Mouse (Mus musculus) common myeloid progenitor, adult 5-6 weeks (primary cell): ENCODE results near the gene Ybx2. TPM values are rescaled to one million over a fixed set of nuclear protein-coding genes. Genes with fewer than 3 reads are reported as not detected.
"Not testable (repeated sequence)": the region's sequence is repeated elsewhere in the genome, so short reads cannot be mapped to it uniquely, and the experiment has no call there.

ENCODE experiments used
- ATAC-seq: replicated peaks from 2 replicates; pipeline ENCODE4 v1.8.0; 2016; ENCODE audit warnings: low read depth, mild to moderate bottlenecking, moderate TSS enrichment, inconsistent platforms; ENCODE audit not compliant: poor library complexity, severe bottlenecking
- total RNA-seq: library from RNA; stranded (forward); fragments of 200-1000, 187-1606 nt; gene quantifications from 2 replicates; pipeline ENCODE4 v1.2.3, GENCODE M21; 2017

Ybx2 gene
- total RNA-seq, 1 experiment from 2014 or later: not detected

- no peak for ATAC-seq
These were observed 17.8 kb downstream of the Ybx2 start for GRCm38 (mm10) chr11:69953267-69953915.

GRCm38 (mm10) chr11:69955618-69956017 lies 20.0 kb downstream of the Ybx2 start:
- ATAC-seq: not testable (repeated sequence)

GRCm38 (mm10) chr11:69956218-69956617 lies 20.6 kb downstream of the Ybx2 start:
- ATAC-seq: no peak

- no peak for ATAC-seq
These were observed 25.0 kb downstream of the Ybx2 start for GRCm38 (mm10) chr11:69960616-69961015.

- ATAC-seq: no peak
These were observed 26.2 kb downstream of the Ybx2 start for GRCm38 (mm10) chr11:69961841-69962240.

GRCm38 (mm10) chr11:69964650-69965270 lies 29.2 kb downstream of the Ybx2 start, which contains the start of gene Cldn7:
Gene Cldn7 (plus strand): TSS chr11:69964779.
- no peak for ATAC-seq

GRCm38 (mm10) chr11:69965271-69966005 lies 29.8 kb downstream of the Ybx2 start:
- ATAC-seq: no peak

GRCm38 (mm10) chr11:69966006-69966859 lies 30.6 kb downstream of the Ybx2 start:
- peak; percentile 46 for ATAC-seq

GRCm38 (mm10) chr11:69966860-69967517 lies 31.4 kb downstream of the Ybx2 start:
- no peak for ATAC-seq

- no peak for ATAC-seq
These were observed 33.2 kb downstream of the Ybx2 start for GRCm38 (mm10) chr11:69968793-69969192.

GRCm38 (mm10) chr11:69970222-69970621 lies 34.6 kb downstream of the Ybx2 start:
- no peak for ATAC-seq

GRCm38 (mm10) chr11:69970775-69971174 lies 35.2 kb downstream of the Ybx2 start:
- ATAC-seq: no peak

- ATAC-seq: no peak
These were observed 39.3 kb downstream of the Ybx2 start for GRCm38 (mm10) chr11:69974907-69975306.

GRCm38 (mm10) chr11:69976271-69976670 lies 40.7 kb downstream of the Ybx2 start:
- no peak for ATAC-seq

GRCm38 (mm10) chr11:69979827-69980195 lies 44.2 kb downstream of the Ybx2 start:
- no peak for ATAC-seq

- ATAC-seq: peak; percentile 91
These were observed 44.9 kb downstream of the Ybx2 start for GRCm38 (mm10) chr11:69980196-69981140.

- no peak for ATAC-seq
These were observed 45.7 kb downstream of the Ybx2 start, which contains the start of gene Ctdnep1 for GRCm38 (mm10) chr11:69981141-69981762. Gene Ctdnep1 (plus strand): TSS chr11:69981156.

GRCm38 (mm10) chr11:69982225-69982624 lies 46.6 kb downstream of the Ybx2 start, which contains the start of gene Elp5:
Gene Elp5 (minus strand): TSS chr11:69982517.
- no peak for ATAC-seq
